Mouse (Mus musculus) thymus, adult 2 months (tissue): ENCODE data around the gene Tmem178.

Source experiments
- CTCF ChIP-seq: fragments of 200-500 bp; IDR thresholded peaks from 2 replicates; pipeline ENCODE4 v1.5.1; 2012; ENCODE audit warnings: mild to moderate bottlenecking, control low read depth, low read length, moderate library complexity, borderline replicate concordance; ENCODE audit not compliant: control insufficient read depth, poor library complexity, insufficient read depth; ENCODE audit errors: extremely low read depth
- POLR2A ChIP-seq: fragments of 200-500 bp; IDR thresholded peaks from 2 replicates; pipeline ENCODE4 v1.6.1; 2012; ENCODE audit warnings: mild to moderate bottlenecking, low read length, control low read depth, moderate library complexity; ENCODE audit not compliant: control insufficient read depth, poor library complexity, insufficient read depth; ENCODE audit errors: extremely low read depth

GRCm38 (mm10) chr17:81027331-81027730, 82.9 kb downstream of the Tmem178 start:
- no peak for TF ChIP-seq CTCF
- TF ChIP-seq POLR2A: no peak
